Mouse (Mus musculus) monocyte, adult 2 months (primary cell): ENCODE results near the gene Isca1.
A peak's percentile ranks its signal among the peaks of the same experiment; 100 is the strongest.
"Not testable (repeated sequence)": the region's sequence is repeated elsewhere in the genome, so short reads cannot be mapped to it uniquely, and the experiment has no call there.

ENCODE experiments used
- DNase-seq, 2 experiments: peaks; one replicate each; pipeline ENCODE4 v3.0.0; 2022; ENCODE audit warnings: low spot score in 2 of 2, low read depth in 1 of 2

Gene Isca1

GRCm38 (mm10) chr13:59750310-59750709, 19.3 kb downstream of the Isca1 start:
- no peak for DNase-seq

GRCm38 (mm10) chr13:59746711-59747110, 22.9 kb downstream of the Isca1 start, which contains the start of gene 1700014D04Rik:
Gene 1700014D04Rik (minus strand): TSS chr13:59746752.
- DNase-seq, result no peak

- DNase-seq, result no peak
Measured at GRCm38 (mm10) chr13:59746164-59746563, 23.4 kb downstream of the Isca1 start.

GRCm38 (mm10) chr13:59745462-59745861, 24.1 kb downstream of the Isca1 start:
- DNase-seq, result no peak

GRCm38 (mm10) chr13:59741697-59742096, 27.9 kb downstream of the Isca1 start:
- DNase-seq, result no peak

- DNase-seq, result no peak
Measured at GRCm38 (mm10) chr13:59741096-59741495, 28.5 kb downstream of the Isca1 start.

- no peak for DNase-seq
Measured at GRCm38 (mm10) chr13:59739397-59739796, 30.2 kb downstream of the Isca1 start.

GRCm38 (mm10) chr13:59738455-59738854, 31.2 kb downstream of the Isca1 start:
- DNase-seq, result no peak

- DNase-seq, result no peak
Measured at GRCm38 (mm10) chr13:59735190-59735589, 34.4 kb downstream of the Isca1 start.

GRCm38 (mm10) chr13:59734347-59734746, 35.3 kb downstream of the Isca1 start:
- DNase-seq, result not testable (repeated sequence)

GRCm38 (mm10) chr13:59733936-59734335, 35.7 kb downstream of the Isca1 start:
- no peak for DNase-seq

GRCm38 (mm10) chr13:59731652-59732051, 38.0 kb downstream of the Isca1 start, which contains the start of gene Spata31d1d:
Gene Spata31d1d (minus strand): TSS chr13:59731752.
- DNase-seq, result no peak

- DNase-seq, result peak; percentile 22 to 63
Measured at GRCm38 (mm10) chr13:59728378-59729093, 41.1 kb downstream of the Isca1 start.

DNA sequence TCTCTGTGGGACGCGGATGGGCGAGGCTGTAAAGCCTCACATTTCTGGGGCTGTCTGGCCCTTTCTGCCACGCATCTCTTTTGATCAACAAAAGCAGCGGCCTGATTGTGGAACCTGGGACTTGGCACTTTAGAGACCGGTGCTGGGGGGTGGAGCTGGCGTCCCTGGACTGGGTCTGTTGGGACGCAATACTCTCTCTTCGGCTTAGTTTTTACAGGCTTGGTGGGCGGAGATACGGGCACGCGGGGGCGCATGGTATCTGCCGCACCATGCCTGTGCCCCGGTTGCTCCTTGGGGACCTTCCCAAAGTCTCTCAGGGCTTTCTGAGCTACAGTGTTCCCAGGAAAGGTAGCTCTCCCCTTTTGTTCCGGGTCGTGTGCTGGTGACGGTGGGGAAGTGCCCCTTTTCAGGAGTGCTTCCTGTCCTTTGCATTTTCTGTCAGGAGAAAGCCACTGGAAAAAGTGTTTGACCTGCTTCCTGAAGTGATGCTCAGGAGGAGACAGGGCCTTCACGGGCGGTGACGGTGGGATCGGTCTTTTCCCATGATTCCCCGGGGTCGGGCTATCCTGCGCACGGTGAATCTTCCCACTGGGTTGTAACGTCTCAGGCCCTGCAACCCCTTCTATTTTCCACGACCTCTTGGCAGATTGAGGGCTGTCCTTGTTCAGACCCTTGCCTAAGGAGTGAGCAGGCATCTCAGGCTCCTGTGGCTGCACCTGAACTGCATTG, 43.3 kb downstream of the Isca1 start:
- DNase-seq, result no peak

- DNase-seq, result not testable (repeated sequence)
Measured at GRCm38 (mm10) chr13:59722089-59722488, 47.5 kb downstream of the Isca1 start.

- DNase-seq, result no peak
Measured at GRCm38 (mm10) chr13:59719475-59719874, 50.1 kb downstream of the Isca1 start.

DNA sequence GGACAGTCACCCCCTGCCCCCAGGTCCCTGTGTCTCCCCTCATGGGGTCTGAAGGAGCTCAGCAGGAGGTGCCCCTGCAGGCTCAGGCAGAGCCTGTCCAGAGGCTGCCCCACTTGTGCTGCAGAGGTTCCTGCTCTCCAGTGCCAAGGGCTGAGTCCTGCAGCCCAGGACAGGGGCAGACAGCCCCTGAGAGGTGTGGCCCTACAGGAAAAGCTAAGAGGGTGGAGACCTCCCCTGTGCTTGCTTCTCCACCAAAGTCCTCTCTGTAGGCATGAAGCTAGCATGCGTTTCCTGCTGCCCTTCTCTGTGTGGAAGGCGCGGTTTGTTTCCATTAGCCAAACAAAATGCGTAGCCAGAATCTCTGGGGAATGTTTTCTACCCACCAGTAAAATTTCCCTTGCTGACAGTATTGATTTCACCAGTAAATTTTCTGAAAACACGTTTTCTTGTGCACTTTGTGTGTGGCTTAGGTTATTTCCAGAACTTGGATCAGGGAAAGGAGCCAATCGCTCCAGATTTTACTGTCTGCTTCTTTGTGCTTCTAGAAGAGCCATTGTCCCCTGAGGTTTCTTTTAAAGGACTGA, 50.7 kb downstream of the Isca1 start:
- not testable (repeated sequence) for DNase-seq

GRCm38 (mm10) chr13:59713710-59714109, 55.9 kb downstream of the Isca1 start:
- DNase-seq, result no peak

- not testable (repeated sequence) for DNase-seq
Measured at GRCm38 (mm10) chr13:59711984-59712383, 57.6 kb downstream of the Isca1 start, which contains the start of gene Spata31d1b. Gene Spata31d1b (plus strand): TSS chr13:59712284.

DNA sequence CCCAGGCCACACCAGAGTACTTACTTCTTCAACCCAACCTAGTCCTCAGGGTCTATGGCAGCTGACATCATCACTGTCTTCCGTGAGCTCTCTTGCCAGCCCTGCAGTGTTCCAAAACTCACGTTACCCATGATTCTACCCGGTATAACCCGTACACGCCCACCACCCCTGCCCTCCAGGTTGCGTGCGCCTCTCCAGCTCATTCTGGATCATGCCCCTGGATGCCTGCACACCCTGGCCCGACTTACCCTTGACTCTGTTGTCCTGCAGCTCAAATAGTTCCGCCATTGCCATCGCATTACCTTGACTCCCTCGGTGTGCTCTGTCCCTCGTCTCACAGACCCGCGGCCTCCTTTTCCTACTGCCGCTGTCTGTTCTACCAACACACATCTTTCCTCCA, 59.4 kb downstream of the Isca1 start, which contains the start of gene Spata31d1a:
Gene Spata31d1a, minus strand, starts transcription at position 101 of the 400 bp plus-strand sequence.
- no peak for DNase-seq
